Mouse (Mus musculus) kidney, embryonic 16.5 days (tissue): ENCODE data around the gene Asb2. TPM values are rescaled to one million over a fixed set of nuclear protein-coding genes. Genes with fewer than 3 reads are reported as not detected.

ENCODE experiments used
- ATAC-seq: fragments of 200-750 bp; cut with Nextera tagmentation; 2 replicates; pipeline ENCODE4 v1.8.0; 2017; ENCODE audit warnings: moderate TSS enrichment; ENCODE audit not compliant: low FRiP score, low TSS enrichment
- H3K27ac ChIP-seq: fragments of 300-500 bp; sonication (generic); 2 replicates; pipeline ENCODE4 v1.5.1; 2014; ENCODE audit warnings: low read length
- H3K27me3 ChIP-seq: fragments of 300-500 bp; sonication (generic); 2 replicates; pipeline ENCODE4 v1.6.1; 2014; ENCODE audit warnings: low read length, control low read depth, mixed read lengths; ENCODE audit not compliant: insufficient read depth
- H3K36me3 ChIP-seq: fragments of 300-500 bp; sonication (generic); 2 replicates; pipeline ENCODE4 v1.6.1; 2014; ENCODE audit warnings: low read length, control low read depth, mixed read lengths; ENCODE audit not compliant: insufficient read depth
- H3K4me1 ChIP-seq: fragments of 300-500 bp; sonication (generic); 2 replicates; pipeline ENCODE4 v1.6.1; 2014; ENCODE audit warnings: low read length, control low read depth, mixed read lengths; ENCODE audit not compliant: insufficient read depth
- H3K4me2 ChIP-seq: fragments of 300-500 bp; sonication (generic); replicated peaks from 2 replicates; pipeline ENCODE4 v1.6.1; 2014; ENCODE audit warnings: low read depth, low read length
- H3K4me3 ChIP-seq: fragments of 300-500 bp; sonication (generic); 2 replicates; pipeline ENCODE4 v1.5.1; 2014; ENCODE audit warnings: mild to moderate bottlenecking, low read length
- H3K9ac ChIP-seq: fragments of 300-500 bp; sonication (generic); replicated peaks from 2 replicates; pipeline ENCODE4 v1.6.1; 2014; ENCODE audit warnings: low read length
- H3K9me3 ChIP-seq: fragments of 300-500 bp; sonication (generic); 2 replicates; pipeline ENCODE4 v1.6.1; 2016; ENCODE audit warnings: low read length, control low read depth
- WGBS: fragments of 180-500 bp; shearing (Covaris S2); extraction: QIAGEN DNeasy Blood & Tissue Kit; methylation state at CpG from one replicate; pipeline ENCODE4 v1.1.7; 2014; 5-methylcytosine and 5-hydroxymethylcytosine counted together
- polyA plus RNA-seq: library from polyadenylated mRNA; unstranded; fragments of >200 nt; fragmentation: Nextera tagmentation; extraction: Ambion mirVana; gene quantifications from 2 replicates; pipeline ENCODE4 v1.2.1, GENCODE M21; 2015

Asb2 gene
- polyA plus RNA-seq, 1 experiment from 2014 or later = 4.5 TPM

DNA sequence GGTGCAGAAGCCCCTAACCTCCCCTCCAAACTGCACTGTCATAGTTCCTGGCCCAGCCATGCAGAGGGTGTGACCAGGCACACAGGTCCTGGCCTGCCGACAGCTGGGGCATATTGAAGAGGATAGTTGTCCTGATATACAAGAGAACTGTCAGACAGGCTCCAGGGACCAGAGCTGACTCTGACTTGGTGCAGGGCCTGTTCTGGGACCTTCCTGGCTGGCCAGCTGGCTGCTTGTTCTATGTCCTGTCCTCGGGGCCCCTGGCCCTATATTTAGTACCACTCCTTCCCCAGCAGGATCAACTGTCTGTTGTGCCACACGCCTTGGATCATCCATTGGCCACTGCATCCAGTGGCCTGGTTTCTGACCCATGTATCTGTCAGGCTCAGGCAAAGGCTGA, 6.5 kb upstream of the Asb2 start:
- H3K9ac ChIP-seq = no peak overlapping the region
- no peak for ATAC-seq
- H3K27ac ChIP-seq = no peak overlapping the region
- no peaks in the 10 kb centered on the region for H3K36me3 ChIP-seq
- H3K9me3 ChIP-seq = no peaks in the 10 kb centered on the region
- no peaks in the 10 kb centered on the region for H3K4me1 ChIP-seq
- no peak overlapping the region for H3K4me2 ChIP-seq
- no peak overlapping the region for H3K4me3 ChIP-seq
- H3K27me3 ChIP-seq = no peaks in the 10 kb centered on the region
- 81% methylated on average over 3 of the region's 3 CpGs for WGBS

DNA sequence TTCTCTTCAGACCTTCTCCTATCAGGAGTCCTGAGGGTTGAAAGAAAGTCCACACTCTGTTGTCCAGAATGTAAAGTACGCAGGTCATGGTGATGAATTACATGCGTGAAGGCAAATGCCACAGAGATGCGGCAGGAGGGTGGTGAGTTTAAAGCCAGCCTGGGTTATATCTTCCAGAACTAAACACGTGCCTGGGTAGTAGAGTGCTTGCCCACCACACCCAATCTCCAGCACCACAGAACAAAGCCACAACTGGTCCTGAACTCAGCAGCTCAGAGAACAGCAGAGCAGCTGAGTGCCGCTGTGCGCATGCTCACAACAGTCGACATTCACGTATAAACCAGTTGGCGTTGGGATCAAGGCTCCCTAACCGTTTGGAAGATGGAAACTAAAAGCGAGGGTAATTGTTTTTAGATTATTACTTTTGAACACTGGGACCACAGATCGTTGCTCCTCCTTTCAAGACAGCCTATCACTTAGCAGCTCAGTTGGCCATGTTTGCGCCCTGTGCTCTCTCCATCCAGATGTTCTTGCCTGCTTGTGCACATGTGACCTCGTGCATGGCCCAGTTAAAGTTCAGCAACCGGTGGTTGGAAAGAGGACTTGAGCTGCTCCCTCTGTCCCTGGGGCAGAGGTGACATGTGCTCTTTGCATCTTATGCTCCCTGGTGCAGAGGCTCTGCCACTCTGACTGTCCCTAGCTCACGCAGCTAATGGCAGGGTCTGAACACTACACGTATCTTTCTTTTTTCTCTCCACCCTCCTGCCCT, 5.9 kb upstream of the Asb2 start:
- WGBS = 89% methylated on average over 17 of the region's 17 CpGs
- Histone ChIP-seq H3K9ac (no peak overlapping the region), H3K9me3 (no peaks in the 10 kb centered on the region), H3K4me3 (no peak overlapping the region), H3K36me3 (no peaks in the 10 kb centered on the region), H3K27ac (no peak overlapping the region), H3K4me1 (no peaks in the 10 kb centered on the region), H3K27me3 (no peaks in the 10 kb centered on the region), H3K4me2 (no peak overlapping the region)
- ATAC-seq = no peak

DNA sequence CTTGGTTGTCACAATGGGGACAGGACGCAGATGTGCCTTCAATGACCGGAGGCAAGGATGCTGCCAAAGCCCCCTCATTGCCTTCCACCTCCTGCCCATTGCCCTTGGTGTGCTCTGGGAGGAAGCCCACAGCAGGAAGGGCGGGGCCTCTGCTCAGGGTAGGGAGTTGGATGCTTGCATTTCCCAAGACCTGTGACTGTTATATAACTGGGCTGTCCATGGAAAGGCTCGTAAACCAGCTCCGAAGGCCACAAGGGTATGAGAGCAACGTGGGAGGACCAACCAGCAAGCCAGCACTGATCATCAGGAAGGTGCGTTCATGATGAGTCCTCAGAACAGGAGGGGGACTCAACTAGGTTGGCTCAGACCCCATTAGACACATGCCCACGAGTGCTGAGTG, 5.0 kb upstream of the Asb2 start:
- Histone ChIP-seq H3K27me3 (no peaks in the 10 kb centered on the region), H3K36me3 (no peaks in the 10 kb centered on the region), H3K27ac (no peak overlapping the region), H3K4me2 (no peak overlapping the region), H3K9me3 (no peaks in the 10 kb centered on the region), H3K9ac (no peak overlapping the region), H3K4me1 (no peaks in the 10 kb centered on the region), H3K4me3 (no peak overlapping the region)
- no peak for ATAC-seq
- 72% methylated on average over 8 of the region's 8 CpGs for WGBS

DNA sequence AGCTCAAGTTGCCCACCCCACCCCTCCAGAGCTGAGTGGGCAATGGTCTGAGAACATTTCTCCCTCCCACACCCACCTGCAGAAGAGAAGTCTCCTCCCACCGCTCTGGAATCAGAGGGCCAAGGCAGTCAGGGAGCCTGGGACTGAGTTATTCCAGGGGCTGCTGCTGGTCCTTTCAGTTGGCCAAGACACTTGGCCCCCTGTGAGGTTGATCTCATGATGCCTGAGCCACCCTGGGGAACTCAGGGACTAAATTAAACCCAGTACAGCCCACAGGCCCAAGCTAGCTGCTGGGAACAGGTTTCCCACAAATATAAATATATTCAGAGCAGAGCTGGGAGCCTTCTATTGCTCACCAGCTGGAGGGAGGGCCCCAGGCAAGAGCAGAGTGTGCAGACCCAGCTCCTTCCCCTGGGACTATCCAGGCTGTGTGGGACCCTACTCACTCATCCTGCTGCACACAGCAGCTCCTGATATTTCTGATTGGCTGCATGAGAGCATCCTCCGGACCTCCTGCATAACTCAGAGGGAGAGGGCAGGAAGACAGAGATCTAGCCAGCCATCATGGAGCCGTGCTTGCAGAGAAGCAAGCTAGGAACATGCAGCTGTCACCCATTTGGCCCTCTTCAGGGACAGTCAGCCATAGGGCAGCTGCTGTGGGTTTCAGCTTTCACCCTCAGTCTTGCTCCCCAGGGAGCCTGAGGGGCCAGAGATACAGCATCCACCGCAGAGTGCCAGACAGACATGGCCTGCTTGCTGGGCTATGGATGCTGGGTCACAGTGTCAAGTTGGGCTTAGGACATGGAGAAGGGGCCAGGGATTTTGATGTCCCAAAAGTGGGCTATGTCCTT, 3.4 kb upstream of the Asb2 start:
- H3K9me3 ChIP-seq = no peaks in the 10 kb centered on the region
- H3K9ac ChIP-seq = no peak overlapping the region
- H3K4me3 ChIP-seq = no peak overlapping the region
- no peak overlapping the region for H3K27ac ChIP-seq
- no peaks in the 10 kb centered on the region for H3K27me3 ChIP-seq
- no peak overlapping the region for H3K4me2 ChIP-seq
- 0 out of 2 replicates have a peak, but pooled peaks have one; percentile 7 for ATAC-seq
- WGBS = 30% methylated on average over 4 of the region's 4 CpGs
- no peaks in the 10 kb centered on the region for H3K4me1 ChIP-seq
- H3K36me3 ChIP-seq = no peaks in the 10 kb centered on the region

DNA sequence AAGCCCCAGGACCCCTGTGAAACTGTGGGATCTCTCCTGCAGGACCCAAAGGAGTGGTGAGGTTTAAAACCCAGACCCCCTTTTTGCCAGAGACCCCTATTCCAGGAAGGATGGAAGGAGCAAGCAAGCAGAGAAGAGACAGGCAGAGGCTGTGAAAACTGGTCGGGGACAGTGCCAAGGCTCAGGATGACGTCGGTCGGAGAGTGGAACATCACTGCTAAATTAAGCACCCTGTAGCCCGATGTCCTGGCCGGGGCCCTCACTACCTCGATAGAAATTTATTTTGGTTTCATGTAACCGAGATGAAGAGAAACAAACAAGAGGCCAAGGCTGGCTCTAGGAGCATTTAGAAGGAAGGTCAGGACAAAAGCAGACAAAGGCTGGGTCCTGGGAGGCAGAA, 2.4 kb upstream of the Asb2 start:
- Histone ChIP-seq H3K27me3 (no peaks in the 10 kb centered on the region), H3K36me3 (no peaks in the 10 kb centered on the region), H3K4me1 (no peaks in the 10 kb centered on the region), H3K27ac (no peak overlapping the region), H3K9ac (no peak overlapping the region), H3K9me3 (no peaks in the 10 kb centered on the region), H3K4me3 (no peak overlapping the region), H3K4me2 (no peak overlapping the region)
- ATAC-seq = no peak
- WGBS = 63% methylated on average over 8 of the region's 8 CpGs

DNA sequence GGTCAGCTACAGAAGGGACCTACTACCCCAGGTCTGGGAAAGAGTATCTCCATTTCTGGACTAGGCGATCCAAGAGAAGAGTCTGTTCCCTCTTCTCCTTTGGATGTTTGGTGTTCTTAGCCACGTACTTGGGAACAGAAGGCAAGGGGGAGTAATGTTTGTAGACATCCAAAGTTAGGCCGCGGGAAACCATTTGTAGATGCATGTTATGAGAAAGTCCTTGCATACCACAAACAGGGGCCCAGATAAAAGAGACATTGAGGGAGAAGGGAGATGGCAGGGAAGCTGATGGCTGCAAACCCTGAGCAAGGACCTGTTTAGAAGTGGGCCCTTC, 581 bp upstream of the Asb2 start:
- ATAC-seq = no peak
- H3K27ac ChIP-seq = no peak overlapping the region
- no peaks in the 10 kb centered on the region for H3K27me3 ChIP-seq
- no peaks in the 10 kb centered on the region for H3K4me1 ChIP-seq
- WGBS = 89% methylated on average over 4 of the region's 4 CpGs
- H3K36me3 ChIP-seq = no peaks in the 10 kb centered on the region
- no peak overlapping the region for H3K4me3 ChIP-seq
- no peak overlapping the region for H3K4me2 ChIP-seq
- H3K9ac ChIP-seq = no peak overlapping the region
- no peaks in the 10 kb centered on the region for H3K9me3 ChIP-seq

DNA sequence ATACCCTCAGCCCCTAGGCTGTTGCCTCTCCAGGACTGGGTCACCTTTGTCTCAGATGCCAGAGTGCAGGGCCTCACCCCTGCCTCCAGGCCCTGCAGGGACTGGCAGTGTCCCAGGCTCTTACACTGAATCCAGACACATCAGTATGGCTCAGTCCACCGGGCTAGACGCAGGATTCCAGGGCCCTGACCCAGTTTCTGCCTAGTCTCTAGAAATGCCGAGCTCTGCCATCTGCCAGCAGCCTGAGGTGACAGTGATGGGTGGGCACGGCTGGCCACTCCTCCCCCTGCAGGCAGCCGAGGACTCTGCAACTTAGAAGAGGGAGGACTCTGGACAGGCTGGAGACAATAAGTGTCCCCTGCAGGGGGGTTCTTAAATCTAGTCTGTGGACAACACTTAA, 2.3 kb downstream of the Asb2 start:
- H3K4me1 ChIP-seq = no peaks in the 10 kb centered on the region
- 0 out of 2 replicates have a peak, but pooled peaks cover 2% of the 10 kb centered on the region for H3K9me3 ChIP-seq
- WGBS = 24% methylated on average over 5 of the region's 5 CpGs
- no peaks in the 10 kb centered on the region for H3K36me3 ChIP-seq
- peak; percentile 33 for ATAC-seq
- H3K4me2 ChIP-seq = no peak overlapping the region
- no peaks in the 10 kb centered on the region for H3K27me3 ChIP-seq
- H3K27ac ChIP-seq = no peak overlapping the region
- no peak overlapping the region for H3K4me3 ChIP-seq
- no peak overlapping the region for H3K9ac ChIP-seq

DNA sequence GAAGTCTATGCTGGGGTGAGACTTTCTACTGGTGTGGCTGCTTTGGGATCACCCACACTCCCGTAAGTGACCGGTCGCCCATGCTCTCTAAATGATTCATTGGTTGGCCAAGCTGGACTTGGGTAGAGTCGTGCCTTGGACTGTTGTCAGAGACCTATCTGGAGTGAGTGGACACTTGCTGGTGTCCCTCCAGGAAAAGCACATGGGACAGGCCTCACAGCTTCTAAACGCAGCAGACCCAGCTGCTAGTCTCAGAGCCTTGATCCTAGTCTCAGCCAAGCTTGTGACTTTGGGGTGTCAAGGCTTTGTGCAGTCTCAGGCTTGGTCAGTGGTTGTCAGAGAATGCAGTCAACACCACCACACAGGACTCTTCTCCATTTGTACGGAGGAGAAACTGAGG, 3.1 kb downstream of the Asb2 start:
- Histone ChIP-seq H3K4me2 (no peak overlapping the region), H3K9me3 (0 out of 2 replicates have a peak, but pooled peaks cover 2% of the 10 kb centered on the region), H3K9ac (no peak overlapping the region), H3K27me3 (no peaks in the 10 kb centered on the region), H3K4me3 (no peak overlapping the region), H3K36me3 (no peaks in the 10 kb centered on the region), H3K4me1 (no peaks in the 10 kb centered on the region), H3K27ac (no peak overlapping the region)
- 88% methylated on average over 6 of the region's 6 CpGs for WGBS
- no peak for ATAC-seq

DNA sequence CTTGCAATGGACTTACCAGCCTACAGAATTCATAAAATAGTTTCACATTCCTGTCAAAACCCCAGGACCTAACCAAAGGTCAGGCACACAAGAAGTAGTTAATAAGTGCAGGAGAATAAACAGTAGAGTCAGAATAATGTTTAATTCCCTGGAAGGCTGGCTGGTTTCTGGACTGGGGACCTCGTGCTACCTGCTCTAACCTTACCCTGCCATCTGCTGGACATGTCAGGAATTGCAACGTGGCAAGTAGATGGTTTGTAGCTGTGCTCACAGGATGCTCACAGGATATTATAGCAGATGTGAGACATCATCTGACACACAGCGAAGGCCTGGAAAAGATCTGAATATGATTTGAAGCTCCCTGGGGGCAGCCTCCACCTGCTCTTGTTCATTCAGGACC, 7.3 kb downstream of the Asb2 start:
- ATAC-seq = peak; percentile 39; the same call in 1 of the 2 replicates
- H3K4me1 ChIP-seq = peaks cover 8% of the 10 kb centered on the region
- H3K4me3 ChIP-seq = no peak overlapping the region
- H3K36me3 ChIP-seq = no peaks in the 10 kb centered on the region
- H3K9ac ChIP-seq = no peak overlapping the region
- H3K27ac ChIP-seq = no peak overlapping the region
- H3K4me2 ChIP-seq = no peak overlapping the region
- 0 out of 2 replicates have a peak, but pooled peaks cover 2% of the 10 kb centered on the region for H3K9me3 ChIP-seq
- no peaks in the 10 kb centered on the region for H3K27me3 ChIP-seq
- WGBS = 5% methylated on average over 3 of the region's 3 CpGs

DNA sequence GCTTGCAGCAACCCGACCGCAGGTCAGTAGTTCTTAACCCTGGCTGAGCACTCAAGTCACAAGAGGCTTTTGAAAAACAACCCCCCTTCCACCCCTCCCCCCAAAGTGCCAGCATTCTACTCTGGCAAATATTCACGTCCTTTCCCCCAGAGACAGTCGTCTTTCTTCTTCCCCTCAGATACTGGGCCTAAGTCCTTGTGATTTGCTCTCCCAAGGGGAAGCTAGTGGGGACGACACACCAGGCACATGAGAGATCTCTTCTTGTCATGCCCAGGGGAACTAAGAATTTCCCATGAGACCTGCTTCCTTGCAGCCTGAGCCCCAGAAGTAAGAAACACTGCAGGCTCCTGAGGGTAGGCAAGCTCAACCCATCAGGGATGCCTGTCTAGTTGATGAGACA, 8.4 kb downstream of the Asb2 start:
- H3K27ac ChIP-seq = no peak overlapping the region
- 28% methylated on average over 5 of the region's 5 CpGs for whole genome bisulfite sequencing
- peaks cover 8% of the 10 kb centered on the region for H3K4me1 ChIP-seq
- H3K4me3 ChIP-seq = no peak overlapping the region
- no peaks in the 10 kb centered on the region for H3K36me3 ChIP-seq
- ATAC-seq = no peak
- H3K9me3 ChIP-seq = 0 out of 2 replicates have a peak, but pooled peaks cover 2% of the 10 kb centered on the region
- H3K27me3 ChIP-seq = no peaks in the 10 kb centered on the region
- no peak overlapping the region for H3K4me2 ChIP-seq
- no peak overlapping the region for H3K9ac ChIP-seq
